Mouse (Mus musculus): ENCODE results near the gene Pspc1.

DNA sequence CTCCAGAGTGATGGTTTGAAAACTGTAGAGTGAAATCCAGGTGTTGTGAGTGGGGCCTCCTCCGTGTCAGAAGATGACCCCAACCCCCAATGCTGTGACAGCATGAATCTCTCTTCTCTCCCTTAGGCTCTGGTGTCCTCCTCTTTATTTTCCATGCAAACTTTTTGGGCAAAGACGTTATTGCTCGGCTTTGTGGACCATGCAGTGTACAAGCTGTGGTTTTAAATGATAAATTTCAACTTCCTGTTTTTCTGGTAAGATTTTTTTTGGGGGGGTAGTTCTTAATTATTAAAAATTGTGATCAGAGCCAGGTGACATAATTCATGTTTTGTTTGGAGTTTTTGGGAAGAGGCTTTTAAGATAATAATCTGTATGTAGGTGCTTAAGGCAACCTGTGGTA lies 82.6 kb downstream of the Pspc1 start:
- TF ChIP-seq CTCF (IDR thresholded peaks at IDR 0.05; ENCODE audit: low read depth, low read length) = no peak
- TF ChIP-seq POLR2A (IDR thresholded peaks at IDR 0.05; ENCODE audit: borderline replicate concordance, low read depth, low read length) = no peak

Measured in bone marrow macrophage, adult 2 months (primary cell).